ENCODE assay signal across 28 mouse cellular contexts in genomic region chr8:105233126-105233935, GRCm38 (mm10). TPM values are rescaled to one million over a fixed set of nuclear protein-coding genes. Genes with fewer than 3 reads are reported as not detected.
DNase-seq lines count a peak whose midpoint lies in the region; ATAC-seq and TF ChIP-seq lines count a peak whose summit lies in the region.
"Had no signal": no experiment of that assay in that cellular context is flagged by ENCODE, and none has a peak within 500 bp of the region (broad histone marks: within the 10 kb centered on the region; RNA-seq: fewer than 3 reads in every experiment).

No protein-coding gene starts in this region.

- H3K36me3 ChIP-seq in intestine, embryonic 15.5 days = 0 out of 2 replicates have a peak, but pooled peaks cover 3% of the 10 kb centered on the region
- peaks cover 12% of the 10 kb centered on the region for H3K36me3 ChIP-seq in intestine, postnatal 0 days (ENCODE audit: control insufficient read depth, insufficient read depth)
- H3K36me3 ChIP-seq in ES-E14 (ENCODE audit: control insufficient read depth, insufficient read depth, low read length, poor library complexity, severe bottlenecking) = peaks cover 10% of the 10 kb centered on the region
- H3K36me3 ChIP-seq in liver, embryonic 12.5 days = peaks cover 52% of the 10 kb centered on the region

- H3K27ac ChIP-seq in intestine, embryonic 15.5 days = no peak overlapping the region
- H3K27ac ChIP-seq in intestine, postnatal 0 days (ENCODE audit: low read depth, low read length) = no peak overlapping the region
- peak overlapping the region; percentile 64; the same call in 1 of the 2 replicates for H3K27ac ChIP-seq in ES-E14 (ENCODE audit: insufficient read depth, low read depth, low read length, poor library complexity, severe bottlenecking)
- peak overlapping the region; percentile 56; the same call in 1 of the 2 replicates for H3K27ac ChIP-seq in liver, embryonic 12.5 days
- H3K27ac ChIP-seq: forebrain, embryonic 13.5 days; hindbrain, embryonic 10.5 days; hindbrain, embryonic 15.5 days; neural tube, embryonic 15.5 days; stomach, embryonic 15.5 days had no signal

- H3K4me3 ChIP-seq in intestine, embryonic 15.5 days (replicated peaks) = no peak overlapping the region
- H3K4me3 ChIP-seq in intestine, postnatal 0 days (ENCODE audit: low read depth, low read length) = no peak overlapping the region
- no peak overlapping the region for H3K4me3 ChIP-seq in ES-E14 (ENCODE audit: insufficient read depth in 1 of 2, low read depth in 1 of 2, low read length in 2 of 2, poor library complexity in 1 of 2, severe bottlenecking in 1 of 2)
- H3K4me3 ChIP-seq in liver, embryonic 12.5 days = no peak overlapping the region
- H3K4me3 ChIP-seq: forebrain, embryonic 13.5 days; hindbrain, embryonic 10.5 days; hindbrain, embryonic 15.5 days; megakaryocyte, embryonic 14.5 days; neural tube, embryonic 15.5 days; stomach, embryonic 15.5 days had no signal

- H3K9me3 ChIP-seq in intestine, embryonic 15.5 days = no peaks in the 10 kb centered on the region
- H3K9me3 ChIP-seq in intestine, postnatal 0 days (ENCODE audit: control insufficient read depth) = no peaks in the 10 kb centered on the region
- no peaks in the 10 kb centered on the region for H3K9me3 ChIP-seq in ES-E14 (ENCODE audit: control insufficient read depth, insufficient read depth, low read depth, low read length)
- H3K9me3 ChIP-seq in liver, embryonic 12.5 days (replicated peaks) = no peaks in the 10 kb centered on the region
- H3K9me3 ChIP-seq: forebrain, embryonic 13.5 days; hindbrain, embryonic 10.5 days; hindbrain, embryonic 15.5 days; megakaryocyte, embryonic 14.5 days; neural tube, embryonic 15.5 days; stomach, embryonic 15.5 days had no signal

- H3K9ac ChIP-seq in intestine, embryonic 15.5 days = no peak overlapping the region
- H3K9ac ChIP-seq in intestine, postnatal 0 days (ENCODE audit: low read depth, low read length) = no peak overlapping the region
- H3K9ac ChIP-seq in ES-E14 (ENCODE audit: insufficient read depth, low read depth, low read length, poor library complexity, severe bottlenecking) = no peak overlapping the region; the same call in 1 of the 2 replicates
- peak overlapping the region; percentile 33; the same call in 1 of the 2 replicates for H3K9ac ChIP-seq in liver, embryonic 12.5 days
- H3K9ac ChIP-seq: forebrain, embryonic 13.5 days; hindbrain, embryonic 15.5 days; neural tube, embryonic 15.5 days; stomach, embryonic 15.5 days had no signal

- H3K4me2 ChIP-seq in intestine, embryonic 15.5 days (replicated peaks) = no peak overlapping the region
- H3K4me2 ChIP-seq in intestine, postnatal 0 days (replicated peaks; ENCODE audit: low read depth) = no peak overlapping the region
- peak overlapping the region; percentile 34 for H3K4me2 ChIP-seq in liver, embryonic 12.5 days
- H3K4me2 ChIP-seq: forebrain, embryonic 13.5 days; hindbrain, embryonic 15.5 days; neural tube, embryonic 15.5 days; stomach, embryonic 15.5 days had no signal

- ATAC-seq in intestine, embryonic 15.5 days = 0 out of 2 replicates have a peak, but pooled peaks have one; percentile 23
- no peak for ATAC-seq in intestine, postnatal 0 days
- peak; percentile 66; the same call in 1 of the 2 replicates for ATAC-seq in liver, embryonic 12.5 days
- ATAC-seq: forebrain, embryonic 13.5 days had no signal

- WGBS in intestine, embryonic 15.5 days = 22% methylated on average over 1 of the region's 1 CpGs
- 25% methylated on average over 1 of the region's 1 CpGs for WGBS in intestine, postnatal 0 days
- 47% methylated on average over 1 of the region's 1 CpGs for WGBS in liver, embryonic 12.5 days (ENCODE audit: insufficient replicate concordance)

- 0 out of 2 replicates have a peak, but pooled peaks cover 2% of the 10 kb centered on the region for H3K4me1 ChIP-seq in intestine, embryonic 15.5 days (replicated peaks)
- H3K4me1 ChIP-seq in intestine, postnatal 0 days (replicated peaks; ENCODE audit: control insufficient read depth, insufficient read depth, low read length) = no peaks in the 10 kb centered on the region
- peaks cover 17 to 23% of the 10 kb centered on the region in 2 experiments for H3K4me1 ChIP-seq in ES-E14 (ENCODE audit: control insufficient read depth in 2 of 2, insufficient read depth in 2 of 2, low read length in 2 of 2, poor library complexity in 1 of 2)
- peaks cover 35% of the 10 kb centered on the region for H3K4me1 ChIP-seq in liver, embryonic 12.5 days
- H3K4me1 ChIP-seq: forebrain, embryonic 13.5 days; hindbrain, embryonic 10.5 days; hindbrain, embryonic 15.5 days; neural tube, embryonic 15.5 days; stomach, embryonic 15.5 days had no signal

- DNase-seq in ES-E14 (ENCODE audit: low read depth, low spot score) = no peak
- no peak for DNase-seq in kidney, postnatal 14 days
- no peak for DNase-seq in frontal cortex, adult 2 months (ENCODE audit: extremely low spot score in 1 of 2, low spot score in 1 of 2)
- DNase-seq in gastrocnemius, adult 8-10 months (ENCODE audit: low spot score in 2 of 2) = no peak
- DNase-seq: adrenal gland, postnatal 10 days; cerebellum, adult 11 months; cerebellum, adult 9-10 months; cerebellum, postnatal 36 days; heart, postnatal 14 days; kidney, adult 8-10 months; kidney, postnatal 10 days; layer of hippocampus, adult 9-11 months; lung, postnatal 4 days; midbrain, embryonic 14.5 days; right cerebral cortex, postnatal 25 days; thymus, postnatal 14 days had no signal

- no peaks in the 10 kb centered on the region for H3K27me3 ChIP-seq in intestine, embryonic 15.5 days (replicated peaks)
- H3K27me3 ChIP-seq in intestine, postnatal 0 days (replicated peaks; ENCODE audit: control insufficient read depth, insufficient read depth, low read length) = no peaks in the 10 kb centered on the region
- H3K27me3 ChIP-seq in liver, embryonic 12.5 days (replicated peaks) = no peaks in the 10 kb centered on the region
- H3K27me3 ChIP-seq: forebrain, embryonic 13.5 days; hindbrain, embryonic 15.5 days; megakaryocyte, embryonic 14.5 days; neural tube, embryonic 15.5 days; stomach, embryonic 15.5 days had no signal

- in situ Hi-C loops in ES-E14 (cut with MboI; ENCODE audit: low sequenced_read_pairs in 2 of 2, unreplicated experiment in 2 of 2) = no loop called here

- no peak for TF ChIP-seq CTCF in intestine, postnatal 0 days (IDR thresholded peaks at IDR 0.05; ENCODE audit: low read depth)

TF ChIP-seq in ES-E14, 5 proteins besides CTCF, POLR2A, EP300 and RAD21:
- peak; percentile 63; the same call in 1 of the 2 replicates for TF ChIP-seq CHD2 (IDR thresholded peaks at IDR 0.05; ENCODE audit: low read depth, low read length)
- 0 out of 2 replicates have a peak, but pooled peaks have one; percentile 76 for TF ChIP-seq ZNF384 (IDR thresholded peaks at IDR 0.05; ENCODE audit: low read depth, low read length)
- no peak for TF ChIP-seq HCFC1 (IDR thresholded peaks at IDR 0.05; ENCODE audit: borderline replicate concordance, insufficient read depth, low read length)
- TF ChIP-seq MAFK (IDR thresholded peaks at IDR 0.05; ENCODE audit: insufficient read depth, low read depth, low read length) = 0 out of 2 replicates have a peak, but pooled peaks have one; percentile 20

RNA-seq across cellular contexts. Expression of gene D230025D16Rik, which starts 8.4 kb away (rescaled TPM):
- polyA plus RNA-seq in intestine, embryonic 15.5 days (2015; fragmentation: Nextera tagmentation; extraction: Ambion mirVana) = 20.6 and 21.8 TPM in 2 replicates
- 14.3 and 14.8 TPM in 2 replicates for polyA plus RNA-seq in intestine, postnatal 0 days (2015; fragmentation: Nextera tagmentation; extraction: Ambion mirVana)
- total RNA-seq in ES-E14 (2012; rRNA removed) = 41.7 and 42.6 TPM in 2 replicates
- 16.7 and 18.8 TPM in 2 replicates for polyA plus RNA-seq in liver, embryonic 12.5 days (2016; fragmentation: Nextera tagmentation; extraction: Ambion mirVana)
- polyA plus RNA-seq in frontal cortex, adult 2 months (2012; rRNA removed) = 35.6 and 41.5 TPM in 2 replicates
- total RNA-seq in gastrocnemius, adult 8-10 months (2022) = 10 to 100 TPM; 24.7 to 38.2 (median 32.9) TPM

RNA-seq across cellular contexts. Expression of gene B3gnt9, which starts 21.6 kb away (rescaled TPM):
- polyA plus RNA-seq in intestine, embryonic 15.5 days (2015; fragmentation: Nextera tagmentation; extraction: Ambion mirVana) = 18.8 and 19.5 TPM in 2 replicates
- polyA plus RNA-seq in intestine, postnatal 0 days (2015; fragmentation: Nextera tagmentation; extraction: Ambion mirVana) = 7.1 and 8.1 TPM in 2 replicates
- total RNA-seq in ES-E14 (2012; rRNA removed) = 2.5 and 2.8 TPM in 2 replicates
- 3.5 and 3.6 TPM in 2 replicates for polyA plus RNA-seq in liver, embryonic 12.5 days (2016; fragmentation: Nextera tagmentation; extraction: Ambion mirVana)
- 3.9 and 4.5 TPM in 2 replicates for polyA plus RNA-seq in frontal cortex, adult 2 months (2012; rRNA removed)
- 1 to 10 TPM; 1.1 to 1.7 (median 1.4) TPM for total RNA-seq in gastrocnemius, adult 8-10 months (2022)

RNA-seq across cellular contexts. Expression of gene Tradd, which starts 31.1 kb away (rescaled TPM):
- polyA plus RNA-seq in intestine, embryonic 15.5 days (2015; fragmentation: Nextera tagmentation; extraction: Ambion mirVana) = 36.7 and 39.2 TPM in 2 replicates
- polyA plus RNA-seq in intestine, postnatal 0 days (2015; fragmentation: Nextera tagmentation; extraction: Ambion mirVana) = 50.6 TPM in 2 replicates
- 6.2 and 7.6 TPM in 2 replicates for total RNA-seq in ES-E14 (2012; rRNA removed)
- 17.7 and 18.3 TPM in 2 replicates for polyA plus RNA-seq in liver, embryonic 12.5 days (2016; fragmentation: Nextera tagmentation; extraction: Ambion mirVana)
- 8.4 and 8.7 TPM in 2 replicates for polyA plus RNA-seq in frontal cortex, adult 2 months (2012; rRNA removed)
- 1 to 10 TPM; 2.3 to 4.2 (median 3.1) TPM for total RNA-seq in gastrocnemius, adult 8-10 months (2022)

RNA-seq across cellular contexts. Expression of gene Fbxl8, which starts 31.1 kb away (rescaled TPM):
- 4.4 and 5.0 TPM in 2 replicates for polyA plus RNA-seq in intestine, embryonic 15.5 days (2015; fragmentation: Nextera tagmentation; extraction: Ambion mirVana)
- 6.0 and 6.2 TPM in 2 replicates for polyA plus RNA-seq in intestine, postnatal 0 days (2015; fragmentation: Nextera tagmentation; extraction: Ambion mirVana)
- 1.2 and 2.3 TPM in 2 replicates for total RNA-seq in ES-E14 (2012; rRNA removed)
- 1.2 and 1.5 TPM in 2 replicates for polyA plus RNA-seq in liver, embryonic 12.5 days (2016; fragmentation: Nextera tagmentation; extraction: Ambion mirVana)
- 2.0 and 2.1 TPM in 2 replicates for polyA plus RNA-seq in frontal cortex, adult 2 months (2012; rRNA removed)
- 1 to 10 TPM in 2 of 4 experiments, under 1 TPM in 2; 0.36 to 1.3 (median 0.94) TPM for total RNA-seq in gastrocnemius, adult 8-10 months (2022)

RNA-seq across cellular contexts. Expression of gene Hsf4, which starts 36.3 kb away (rescaled TPM):
- 0.10 and 0.11 TPM in 2 replicates for polyA plus RNA-seq in intestine, embryonic 15.5 days (2015; fragmentation: Nextera tagmentation; extraction: Ambion mirVana)
- 0.27 and 0.48 TPM in 2 replicates for polyA plus RNA-seq in intestine, postnatal 0 days (2015; fragmentation: Nextera tagmentation; extraction: Ambion mirVana)
- 0.21 and 0.45 TPM in 2 replicates for total RNA-seq in ES-E14 (2012; rRNA removed)
- not detected in 2 replicates for polyA plus RNA-seq in liver, embryonic 12.5 days (2016; fragmentation: Nextera tagmentation; extraction: Ambion mirVana)
- 20.2 and 20.7 TPM in 2 replicates for polyA plus RNA-seq in frontal cortex, adult 2 months (2012; rRNA removed)
- 10 to 100 TPM in 2 of 4 experiments, 1 to 10 TPM in 2; 8.8 to 12.6 (median 10.9) TPM for total RNA-seq in gastrocnemius, adult 8-10 months (2022)
- total RNA-seq: granulocyte monocyte progenitor cell, adult 5-6 weeks had no signal
- polyA plus RNA-seq: intestine, embryonic 14.5 days; limb, embryonic 11.5 days had no signal

Comparison
In these comparisons a context has a peak if more than half of its experiments do, and no peak if none do; other contexts are left out.
1. H3K27ac ChIP-seq: peak in ES-E14 (single experiment) and liver, embryonic 12.5 days (single experiment); none in intestine, embryonic 15.5 days (single experiment) and intestine, postnatal 0 days (single experiment).